Mouse (Mus musculus) 416B (cell line): ENCODE data around the gene Cplx2.

Source experiments
- DNase-seq: peaks from one replicate; pipeline ENCODE4 v3.0.0; 2011; ENCODE audit warnings: low read depth

Cplx2 gene

GRCm38 (mm10) chr13:54368181-54368580 is 3.0 kb upstream of the Cplx2 start:
- no peak for DNase-seq

- DNase-seq = no peak
Observed at GRCm38 (mm10) chr13:54371387-54372330, 510 bp downstream of the Cplx2 start.

- peak; percentile 53 for DNase-seq
Observed at GRCm38 (mm10) chr13:54372665-54373064, 1.5 kb downstream of the Cplx2 start.

GRCm38 (mm10) chr13:54374106-54374706 is 3.1 kb downstream of the Cplx2 start:
- no peak for DNase-seq

GRCm38 (mm10) chr13:54375497-54376495 is 4.6 kb downstream of the Cplx2 start:
- DNase-seq = peak; percentile 12

- no peak for DNase-seq
Observed at GRCm38 (mm10) chr13:54376736-54377135, 5.6 kb downstream of the Cplx2 start.

- DNase-seq = peak; percentile 54
Observed at GRCm38 (mm10) chr13:54378051-54378450, 6.9 kb downstream of the Cplx2 start.

GRCm38 (mm10) chr13:54380421-54380820 is 9.3 kb downstream of the Cplx2 start:
- DNase-seq = no peak

GRCm38 (mm10) chr13:54381396-54381795 is 10.2 kb downstream of the Cplx2 start:
- DNase-seq = peak; percentile 22

- no peak for DNase-seq
Observed at GRCm38 (mm10) chr13:54383531-54383930, 12.4 kb downstream of the Cplx2 start.

- no peak for DNase-seq
Observed at GRCm38 (mm10) chr13:54384518-54384917, 13.4 kb downstream of the Cplx2 start.

- DNase-seq = no peak
Observed at GRCm38 (mm10) chr13:54385008-54386004, 14.2 kb downstream of the Cplx2 start.

GRCm38 (mm10) chr13:54389971-54390564 is 18.9 kb downstream of the Cplx2 start:
- DNase-seq = no peak

GRCm38 (mm10) chr13:54390565-54391013 is 19.4 kb downstream of the Cplx2 start:
- DNase-seq = no peak

GRCm38 (mm10) chr13:54391313-54391712 is 20.2 kb downstream of the Cplx2 start:
- no peak for DNase-seq

- no peak for DNase-seq
Observed at GRCm38 (mm10) chr13:54397069-54397468, 25.9 kb downstream of the Cplx2 start.

- DNase-seq = peak; percentile 24
Observed at GRCm38 (mm10) chr13:54400565-54401179, 29.5 kb downstream of the Cplx2 start.

- peak; percentile 65 for DNase-seq
Observed at GRCm38 (mm10) chr13:54401180-54401569, 30.0 kb downstream of the Cplx2 start.

GRCm38 (mm10) chr13:54402346-54402745 is 31.2 kb downstream of the Cplx2 start:
- DNase-seq = no peak
